Mouse (Mus musculus) midbrain, embryonic 12.5 days (tissue): ENCODE data around the gene Ppm1m. TPM values are rescaled to one million over a fixed set of nuclear protein-coding genes. Genes with fewer than 3 reads are reported as not detected.
A peak's percentile ranks its signal among the peaks of the same experiment; 100 is the strongest.

Experiments
- ATAC-seq: fragments of 200-750 bp; cut with Nextera tagmentation; 2 replicates; pipeline ENCODE4 v1.8.0; 2017; ENCODE audit warnings: low read depth, moderate TSS enrichment, moderate library complexity; ENCODE audit not compliant: low FRiP score
- H3K27ac ChIP-seq: fragments of 300-500 bp; sonication (generic); replicated peaks from 2 replicates; pipeline ENCODE4 v1.5.1; 2016; ENCODE audit warnings: mild to moderate bottlenecking
- H3K27me3 ChIP-seq: fragments of 300-500 bp; sonication (generic); 2 replicates; pipeline ENCODE4 v1.6.1; 2016; ENCODE audit warnings: mild to moderate bottlenecking
- H3K36me3 ChIP-seq: fragments of 300-500 bp; sonication (generic); 2 replicates; pipeline ENCODE4 v1.6.1; 2016
- H3K4me1 ChIP-seq: fragments of 300-500 bp; sonication (generic); 2 replicates; pipeline ENCODE4 v1.6.1; 2016
- H3K4me2 ChIP-seq: fragments of 300-500 bp; sonication (generic); replicated peaks from 2 replicates; pipeline ENCODE4 v1.6.1; 2016; ENCODE audit warnings: mild to moderate bottlenecking, moderate library complexity
- H3K4me3 ChIP-seq: fragments of 300-500 bp; sonication (generic); 2 replicates; pipeline ENCODE4 v1.5.1; 2016; ENCODE audit warnings: mild to moderate bottlenecking
- H3K9ac ChIP-seq: fragments of 300-500 bp; sonication (generic); replicated peaks from 2 replicates; pipeline ENCODE4 v1.6.1; 2016; ENCODE audit warnings: mild to moderate bottlenecking, moderate library complexity
- H3K9me3 ChIP-seq: fragments of 300-500 bp; sonication (generic); 2 replicates; pipeline ENCODE4 v1.6.1; 2016; ENCODE audit warnings: mild to moderate bottlenecking
- WGBS: fragments of 180-500 bp; shearing (Covaris S2); methylation state at CpG from one replicate; pipeline ENCODE4 v1.1.7; 2016; 5-methylcytosine and 5-hydroxymethylcytosine counted together
- polyA plus RNA-seq: library from polyadenylated mRNA; unstranded; fragments of >200 nt; fragmentation: Nextera tagmentation; extraction: Ambion mirVana; gene quantifications from 2 replicates; pipeline ENCODE4 v1.2.1, GENCODE M21; 2016

Ppm1m gene
- polyA plus RNA-seq, 1 experiment from 2014 or later, result 39.1 TPM

DNA sequence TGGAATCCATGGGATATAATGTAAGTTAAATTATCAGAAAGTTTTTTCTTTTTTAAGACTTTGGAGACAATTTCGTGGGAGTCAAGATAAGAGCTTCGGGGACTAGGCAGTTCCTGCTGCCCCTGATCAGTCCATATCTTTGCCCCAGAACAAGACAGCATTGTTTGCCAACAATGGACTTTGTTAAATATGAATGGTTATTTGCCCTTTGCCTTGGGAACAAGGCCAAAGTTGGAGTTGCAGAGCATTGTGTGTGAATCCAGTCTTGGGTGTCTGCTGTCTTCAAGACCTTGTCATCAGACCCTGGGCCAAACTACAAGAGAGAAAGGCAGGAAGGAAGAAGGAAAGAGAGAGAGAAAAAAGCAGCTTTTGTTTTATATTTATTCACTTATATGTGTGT lies 32.8 kb downstream of the Ppm1m start:
- no peak overlapping the region for H3K4me2 ChIP-seq
- H3K4me3 ChIP-seq, result no peak overlapping the region
- 83% methylated on average over 2 of the region's 2 CpGs for WGBS
- no peaks in the 10 kb centered on the region for H3K36me3 ChIP-seq
- H3K27me3 ChIP-seq, result 0 out of 2 replicates have a peak, but pooled peaks cover 3% of the 10 kb centered on the region
- ATAC-seq, result no peak
- H3K27ac ChIP-seq, result no peak overlapping the region
- H3K9me3 ChIP-seq, result no peaks in the 10 kb centered on the region
- H3K4me1 ChIP-seq, result peaks cover 8% of the 10 kb centered on the region; the same call in 1 of the 2 replicates
- H3K9ac ChIP-seq, result no peak overlapping the region

DNA sequence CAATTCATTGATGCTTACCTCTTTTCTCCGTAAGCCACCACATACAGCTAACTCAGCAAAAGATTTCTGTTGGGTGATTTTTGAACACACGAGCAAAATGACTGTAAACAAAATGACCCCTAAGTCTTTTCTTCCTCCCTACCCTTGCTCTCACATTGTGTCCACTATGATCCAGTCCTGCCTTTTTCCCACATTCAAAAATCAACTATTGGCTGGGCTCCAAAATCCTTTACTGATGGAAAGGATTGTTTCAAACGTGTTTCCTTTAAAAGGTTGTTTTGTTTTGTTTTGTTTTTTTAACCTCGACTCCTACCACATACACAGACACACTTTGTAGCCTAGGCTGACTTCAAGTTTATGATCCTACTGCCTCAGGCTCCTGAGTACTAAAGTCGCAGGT lies 39.1 kb downstream of the Ppm1m start:
- Histone ChIP-seq H3K4me3 (peak overlapping the region; percentile 53), H3K27me3 (no peaks in the 10 kb centered on the region), H3K4me2 (peak overlapping the region; percentile 64), H3K9me3 (no peaks in the 10 kb centered on the region), H3K27ac (peak overlapping the region; percentile 97), H3K36me3 (no peaks in the 10 kb centered on the region), H3K4me1 (peaks cover 22% of the 10 kb centered on the region), H3K9ac (peak overlapping the region; percentile 59)
- WGBS, result 46% methylated on average over 5 of the region's 5 CpGs
- no peak for ATAC-seq

DNA sequence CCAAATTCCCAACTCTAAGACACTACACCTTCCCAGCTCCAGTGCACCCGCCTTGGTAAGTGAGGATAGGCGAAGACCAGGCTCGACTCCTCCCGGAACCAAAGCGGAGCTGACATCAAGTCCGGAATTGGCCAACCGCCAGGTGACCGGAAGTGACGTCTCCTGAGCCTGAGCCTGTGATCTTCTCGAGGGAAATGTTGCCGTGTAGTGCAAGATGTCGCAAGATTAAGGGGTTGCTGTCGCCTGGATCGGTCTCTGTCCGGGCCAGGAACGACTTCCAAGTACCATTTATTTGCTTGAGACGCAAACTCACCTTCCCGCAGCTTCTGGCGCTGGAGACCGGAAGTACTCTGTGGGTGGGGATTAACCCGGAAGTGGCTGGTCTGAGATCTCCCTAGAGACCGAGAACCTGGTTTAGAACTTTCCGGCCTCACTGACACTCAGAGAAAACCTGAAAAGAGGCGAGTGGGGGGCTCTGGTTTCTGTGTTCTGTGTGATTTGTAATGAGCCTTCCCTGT lies 39.7 kb downstream of the Ppm1m start:
- H3K4me3 ChIP-seq, result peak overlapping the region; percentile 53
- under 1% methylated on average over 24 of the region's 24 CpGs for WGBS
- H3K27me3 ChIP-seq, result no peaks in the 10 kb centered on the region
- ATAC-seq, result peak; percentile 71
- peak overlapping the region; percentile 59 for H3K9ac ChIP-seq
- H3K9me3 ChIP-seq, result no peaks in the 10 kb centered on the region
- no peaks in the 10 kb centered on the region for H3K36me3 ChIP-seq
- H3K27ac ChIP-seq, result peak overlapping the region; percentile 97
- H3K4me2 ChIP-seq, result peak overlapping the region; percentile 64
- H3K4me1 ChIP-seq, result peaks cover 26% of the 10 kb centered on the region

DNA sequence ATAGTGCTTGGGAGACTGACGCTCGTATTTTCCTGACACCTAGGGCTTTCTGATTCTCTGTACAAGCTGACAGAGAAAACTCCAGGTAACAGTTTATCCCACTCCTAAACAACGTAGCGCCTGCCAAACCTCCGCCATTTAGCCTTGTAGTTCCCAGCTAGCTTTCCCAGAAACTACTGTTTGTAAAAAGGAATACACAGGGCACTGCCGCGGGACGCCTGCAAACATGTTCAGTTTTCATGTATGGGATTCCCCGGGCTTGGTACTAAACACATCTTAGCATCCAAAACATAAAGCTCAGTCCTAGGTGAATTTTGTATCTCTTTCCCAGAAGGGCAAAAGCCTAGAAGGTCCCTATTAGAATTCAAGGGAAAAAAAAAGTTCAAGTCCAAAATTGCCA lies 40.3 kb downstream of the Ppm1m start:
- Histone ChIP-seq H3K27me3 (no peaks in the 10 kb centered on the region), H3K4me1 (peaks cover 31% of the 10 kb centered on the region), H3K36me3 (peaks cover 1% of the 10 kb centered on the region), H3K4me2 (peak overlapping the region; percentile 64), H3K4me3 (no peak overlapping the region), H3K27ac (no peak overlapping the region), H3K9ac (no peak overlapping the region), H3K9me3 (no peaks in the 10 kb centered on the region)
- no peak for ATAC-seq
- 82% methylated on average over 9 of the region's 9 CpGs for WGBS

DNA sequence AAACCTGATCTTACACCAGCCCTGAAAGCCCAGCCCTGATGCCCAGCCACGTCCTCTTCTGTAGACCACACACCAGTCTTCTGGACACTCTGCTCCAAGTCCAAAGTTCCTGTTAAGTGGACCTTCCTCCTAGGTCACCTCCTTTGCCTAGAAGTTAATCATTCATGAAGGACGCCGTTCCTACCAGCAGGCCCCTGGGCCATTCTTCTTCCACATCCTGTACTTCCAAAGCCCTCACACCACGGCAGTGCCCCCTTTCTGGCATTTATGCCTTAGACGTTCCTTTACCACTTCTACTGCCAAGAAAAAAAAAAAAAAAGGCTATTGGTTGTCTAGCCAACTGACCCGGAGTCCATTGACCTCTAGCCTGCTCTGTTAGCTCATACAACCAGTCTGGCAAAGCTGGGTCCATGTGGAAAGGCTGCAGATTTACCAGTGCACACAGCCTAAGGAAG lies 41.5 kb downstream of the Ppm1m start, which contains the start of gene Glyctk:
Gene Glyctk (minus strand): TSS at position 102 of the 455 bp plus-strand sequence.
- Histone ChIP-seq H3K9me3 (no peaks in the 10 kb centered on the region), H3K9ac (no peak within 1 kb of the TSS), H3K27me3 (no peaks in the 10 kb centered on the region), H3K27ac (no peak within 1 kb of the TSS), H3K36me3 (peaks cover 13% of the 10 kb centered on the region), H3K4me3 (no peak within 1 kb of the TSS), H3K4me2 (peak within 1 kb of the TSS; percentile 64; the same call in 1 of the 2 replicates), H3K4me1 (peaks cover 33% of the 10 kb centered on the region)
- ATAC-seq, result no peak
- WGBS, result 86% methylated on average over 6 of the region's 6 CpGs

DNA sequence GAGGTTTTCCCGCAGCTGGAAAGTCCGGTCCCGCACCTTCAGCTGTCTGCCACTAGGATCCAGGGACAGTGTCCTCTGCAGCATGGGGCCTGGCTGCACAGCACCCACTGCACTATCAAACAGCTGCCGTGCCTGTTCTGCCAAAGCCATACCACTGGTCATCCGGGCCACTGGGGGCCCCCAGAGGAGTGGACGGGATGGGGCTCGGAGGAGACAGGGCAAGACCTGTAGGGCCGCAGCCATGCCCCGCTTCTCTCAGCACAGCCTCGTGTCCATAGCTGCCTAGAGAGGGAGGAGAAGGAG lies 42.0 kb downstream of the Ppm1m start:
- Histone ChIP-seq H3K36me3 (peaks cover 18% of the 10 kb centered on the region), H3K27me3 (no peaks in the 10 kb centered on the region), H3K9me3 (no peaks in the 10 kb centered on the region), H3K9ac (no peak overlapping the region), H3K4me2 (no peak overlapping the region), H3K4me3 (no peak overlapping the region), H3K27ac (no peak overlapping the region), H3K4me1 (peaks cover 33% of the 10 kb centered on the region)
- no peak for ATAC-seq
- 85% methylated on average over 10 of the region's 10 CpGs for WGBS

DNA sequence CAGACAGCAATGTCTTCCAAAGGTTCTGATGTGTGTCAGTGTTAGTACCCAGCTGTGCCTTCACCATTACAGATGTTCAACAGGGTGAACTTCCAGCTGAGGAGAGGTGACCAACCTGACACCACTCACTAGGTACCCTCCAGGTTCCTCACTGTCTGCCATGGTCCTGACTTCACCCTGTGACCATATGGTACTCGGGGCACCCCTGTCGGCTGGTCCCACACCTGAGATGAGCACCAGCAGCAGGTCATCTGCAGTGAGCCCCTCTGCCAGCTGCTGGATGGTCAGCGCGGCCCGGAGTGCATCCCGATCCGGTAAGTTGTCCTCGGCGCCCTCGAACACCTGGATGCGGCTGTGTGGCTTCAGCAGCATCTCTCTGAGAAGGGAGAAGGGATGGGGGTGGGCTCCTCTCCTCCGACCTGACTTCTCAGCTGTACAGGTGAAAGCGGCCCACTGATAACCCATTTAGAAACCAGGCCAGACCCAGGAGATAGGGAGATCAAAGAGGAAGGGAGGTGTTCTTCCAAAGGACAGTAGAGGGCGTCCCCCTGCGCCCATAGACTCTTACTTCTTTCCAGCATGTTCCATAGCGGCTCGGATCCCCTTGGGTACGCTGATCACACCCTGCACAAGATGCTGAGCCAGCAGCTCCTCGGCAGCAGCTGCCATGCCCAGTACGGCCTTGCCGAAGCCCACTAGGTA lies 42.5 kb downstream of the Ppm1m start:
- Histone ChIP-seq H3K27ac (no peak overlapping the region), H3K36me3 (peaks cover 23% of the 10 kb centered on the region), H3K27me3 (no peaks in the 10 kb centered on the region), H3K4me1 (peaks cover 38% of the 10 kb centered on the region), H3K4me2 (no peak overlapping the region), H3K9ac (no peak overlapping the region), H3K4me3 (no peak overlapping the region), H3K9me3 (no peaks in the 10 kb centered on the region)
- ATAC-seq, result no peak
- 80% methylated on average over 21 of the region's 21 CpGs for WGBS

DNA sequence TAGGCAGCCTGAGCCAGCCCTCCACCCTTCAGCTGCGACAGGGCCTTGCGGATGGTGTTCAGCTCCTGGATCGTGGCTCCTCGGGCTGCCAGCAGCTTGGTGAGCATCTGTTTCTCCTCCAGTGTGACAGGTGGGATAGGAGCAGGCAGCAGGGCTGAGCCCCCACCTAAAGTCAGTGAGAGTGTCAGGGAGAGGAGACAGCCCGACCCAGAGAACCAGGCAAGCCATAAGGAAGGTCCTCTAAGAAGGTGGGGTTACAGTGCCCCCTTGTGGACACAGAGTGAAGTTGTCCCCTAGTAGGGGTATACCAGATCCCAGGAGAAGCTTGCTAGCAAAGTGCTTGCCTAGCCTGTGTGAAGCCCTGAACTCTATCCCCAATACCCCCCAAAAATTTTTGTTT lies 43.1 kb downstream of the Ppm1m start:
- no peaks in the 10 kb centered on the region for H3K27me3 ChIP-seq
- peak overlapping the region; percentile 72 for H3K27ac ChIP-seq
- peak; percentile 60 for ATAC-seq
- H3K36me3 ChIP-seq, result peaks cover 26% of the 10 kb centered on the region
- no peak overlapping the region for H3K4me3 ChIP-seq
- H3K4me2 ChIP-seq, result no peak overlapping the region
- peaks cover 40% of the 10 kb centered on the region for H3K4me1 ChIP-seq
- no peak overlapping the region for H3K9ac ChIP-seq
- H3K9me3 ChIP-seq, result no peaks in the 10 kb centered on the region
- WGBS, result 58% methylated on average over 5 of the region's 5 CpGs

DNA sequence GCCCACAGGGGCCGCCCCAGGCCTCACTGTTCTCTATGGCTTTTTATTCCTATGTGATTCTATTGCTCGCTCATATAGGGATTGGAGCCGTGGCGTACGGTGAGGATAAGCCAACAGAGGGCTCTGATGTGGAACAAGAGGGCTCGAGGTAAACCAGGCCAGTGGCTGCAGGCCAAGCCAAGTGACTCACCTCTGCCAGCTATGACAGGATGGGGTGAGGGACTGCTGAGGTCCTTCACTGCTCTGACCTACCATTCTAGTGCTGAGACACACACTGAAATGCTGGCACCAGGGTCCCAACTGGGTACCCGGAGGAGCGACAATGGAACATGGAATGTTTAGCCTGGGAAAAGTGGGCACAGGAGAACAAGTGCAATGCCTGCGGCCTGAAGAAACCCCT lies 45.4 kb downstream of the Ppm1m start:
- Histone ChIP-seq H3K27ac (peak overlapping the region; percentile 72), H3K9me3 (no peaks in the 10 kb centered on the region), H3K4me3 (no peak overlapping the region), H3K9ac (no peak overlapping the region), H3K4me1 (peaks cover 50% of the 10 kb centered on the region), H3K4me2 (no peak overlapping the region), H3K36me3 (peaks cover 31% of the 10 kb centered on the region), H3K27me3 (no peaks in the 10 kb centered on the region)
- no peak for ATAC-seq
- 87% methylated on average over 9 of the region's 9 CpGs for WGBS

DNA sequence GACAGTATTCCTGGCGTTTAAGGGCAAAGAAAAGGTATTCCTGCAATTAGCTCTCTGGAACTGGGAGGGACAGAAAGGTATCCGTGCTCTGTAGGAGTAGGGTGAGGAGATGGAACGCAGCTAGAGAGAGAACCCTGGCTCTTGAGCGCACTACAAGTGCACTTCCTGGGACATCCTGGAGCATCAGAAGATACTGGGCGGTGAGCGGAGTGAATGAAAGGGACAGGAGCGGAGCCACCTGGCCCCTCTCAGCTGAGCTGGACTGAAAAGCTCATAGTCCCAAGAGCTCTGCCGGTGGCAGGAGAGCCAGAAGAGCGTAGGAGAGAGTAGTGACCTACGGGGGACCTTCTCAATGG lies 50.2 kb downstream of the Ppm1m start:
- Histone ChIP-seq H3K27ac (peak overlapping the region; percentile 95), H3K36me3 (peaks cover 31% of the 10 kb centered on the region), H3K4me3 (peak overlapping the region; percentile 85), H3K9ac (peak overlapping the region; percentile 97), H3K9me3 (no peaks in the 10 kb centered on the region), H3K27me3 (no peaks in the 10 kb centered on the region; the same call in 1 of the 2 replicates), H3K4me2 (peak overlapping the region; percentile 78), H3K4me1 (peaks cover 44% of the 10 kb centered on the region)
- ATAC-seq, result no peak
- WGBS, result 10% methylated on average over 10 of the region's 10 CpGs

DNA sequence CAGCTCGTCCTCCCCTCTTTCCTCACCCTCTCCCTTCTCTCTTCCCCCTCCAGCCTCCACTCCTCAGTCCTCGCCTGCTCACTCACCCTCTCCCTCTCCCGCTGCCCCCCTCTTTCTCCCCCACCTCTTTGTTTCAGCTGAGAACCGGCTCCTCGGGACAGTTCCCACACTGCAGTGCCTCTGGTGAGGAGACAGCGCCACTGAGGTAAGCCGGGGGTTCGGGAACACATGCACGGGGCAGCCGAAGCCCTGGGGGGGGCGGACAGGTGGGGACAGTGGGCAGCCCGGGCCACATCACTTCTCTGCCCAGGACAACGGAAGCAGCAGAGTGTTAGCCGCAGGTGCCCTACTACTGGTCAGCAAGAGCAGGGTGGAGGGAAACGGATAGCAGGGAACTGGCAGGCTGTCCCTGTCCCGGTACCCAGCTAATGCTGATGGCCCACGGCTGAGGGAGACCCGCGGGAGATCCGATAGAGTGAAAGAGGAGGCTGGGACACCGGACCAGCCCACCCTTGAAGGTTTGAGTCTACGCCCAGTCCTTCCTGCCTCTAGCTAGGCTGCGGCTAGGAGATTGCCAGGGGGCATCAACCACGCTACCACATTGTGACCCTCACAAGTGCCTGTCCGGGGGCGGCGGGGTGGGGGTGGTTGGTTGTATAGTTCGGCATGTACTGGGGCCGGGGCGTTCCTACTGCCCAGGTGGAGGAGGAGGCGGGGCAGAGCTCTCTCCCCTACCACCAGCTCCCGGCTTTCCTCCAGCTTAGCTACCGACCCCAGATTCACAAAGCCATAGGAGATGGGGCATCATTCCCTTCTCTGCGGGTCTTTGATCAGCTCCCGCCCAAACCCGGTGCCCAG lies 50.8 kb downstream of the Ppm1m start:
- Histone ChIP-seq H3K27me3 (no peaks in the 10 kb centered on the region; the same call in 1 of the 2 replicates), H3K4me3 (peak overlapping the region; percentile 85), H3K4me1 (peaks cover 45% of the 10 kb centered on the region), H3K27ac (peak overlapping the region; percentile 95), H3K4me2 (peak overlapping the region; percentile 78), H3K9ac (peak overlapping the region; percentile 97), H3K36me3 (peaks cover 25% of the 10 kb centered on the region), H3K9me3 (no peaks in the 10 kb centered on the region)
- under 1% methylated on average over 36 of the region's 36 CpGs for WGBS
- peak; percentile 83 for ATAC-seq

DNA sequence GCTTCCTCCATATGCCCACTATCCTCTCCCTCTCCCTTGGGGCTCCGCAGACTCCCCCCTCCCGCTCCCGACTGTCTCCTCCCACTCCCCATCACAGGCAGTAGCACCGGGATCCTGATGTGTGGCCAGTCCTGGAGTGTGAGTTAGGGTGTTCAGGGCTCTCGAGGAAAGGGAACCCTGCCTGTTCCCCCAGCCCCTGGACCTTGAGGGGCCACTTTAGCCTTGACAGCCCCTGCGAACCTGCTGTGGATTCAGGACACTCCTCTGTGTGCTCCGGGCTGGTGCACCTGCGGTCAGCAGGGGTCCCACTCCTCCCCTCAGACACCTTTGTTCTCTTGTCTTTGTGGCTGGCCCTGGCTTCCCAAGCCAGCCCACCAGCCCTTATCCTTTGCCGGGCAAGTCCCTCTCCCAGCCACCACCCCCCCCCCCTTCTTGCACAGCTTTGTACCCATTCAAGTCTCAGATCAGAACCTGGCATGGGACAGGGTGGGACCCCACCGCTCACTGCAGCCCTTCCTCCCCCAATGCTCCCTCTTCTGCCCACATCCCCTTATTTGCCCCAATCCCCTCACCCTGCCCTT lies 51.6 kb downstream of the Ppm1m start:
- peak; percentile 73 for ATAC-seq
- Histone ChIP-seq H3K4me3 (peak overlapping the region; percentile 85), H3K9me3 (no peaks in the 10 kb centered on the region), H3K36me3 (peaks cover 17% of the 10 kb centered on the region), H3K27me3 (no peaks in the 10 kb centered on the region; the same call in 1 of the 2 replicates), H3K27ac (peak overlapping the region; percentile 95), H3K4me2 (peak overlapping the region; percentile 78), H3K9ac (peak overlapping the region; percentile 97), H3K4me1 (peaks cover 47% of the 10 kb centered on the region)
- WGBS, result 2% methylated on average over 9 of the region's 10 CpGs
